Mouse (Mus musculus) liver, postnatal 0 days (tissue): ENCODE results near the gene Fto.

Experiments
- CTCF ChIP-seq: sonication (generic); IDR thresholded peaks from 2 replicates; pipeline ENCODE4 v1.5.1; 2016; ENCODE audit warnings: antibody characterized with exemption, low read depth
- EP300 ChIP-seq: IDR thresholded peaks from 2 replicates; pipeline ENCODE4 v1.6.1; 2016; ENCODE audit warnings: antibody characterized with exemption, low read depth, mild to moderate bottlenecking

DNA sequence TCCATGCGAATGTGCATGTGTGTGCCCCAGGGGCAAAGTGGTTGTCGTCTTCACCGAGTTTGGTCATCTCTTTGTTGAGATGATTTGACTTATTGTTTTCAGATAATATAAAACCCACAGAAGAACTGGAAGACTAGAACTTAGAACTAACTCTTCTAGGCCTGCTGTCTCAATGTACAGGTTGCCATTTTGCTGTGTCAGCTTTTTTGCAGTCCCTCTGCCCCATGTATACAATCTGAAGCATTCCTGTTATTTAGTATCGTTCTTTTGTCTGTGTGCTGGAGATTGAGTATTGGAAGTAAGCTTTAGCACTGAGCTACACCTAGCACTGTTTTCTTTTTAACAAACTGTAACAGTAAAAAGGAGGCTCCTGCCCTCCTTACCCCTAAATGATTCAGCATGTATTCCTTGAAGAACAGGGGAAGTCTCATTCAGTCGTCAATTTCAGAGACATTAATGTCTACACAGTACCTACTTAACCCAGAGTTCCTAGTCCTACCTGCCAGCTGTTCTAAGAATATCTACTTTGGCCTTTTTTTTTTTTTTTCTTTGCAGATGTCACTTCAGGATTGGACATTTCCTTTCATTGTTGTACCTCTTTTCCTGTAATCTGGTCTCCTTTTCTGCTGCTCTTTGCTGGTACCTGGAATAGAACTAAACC lies 4.4 kb downstream of the Fto start:
- no peak for TF ChIP-seq CTCF
- no peak for TF ChIP-seq EP300
